In genomic region chr5:137264787-137265186, GRCm38 (mm10) we compare ENCODE assay signal across 31 mouse cellular contexts. TPM values are rescaled to one million over a fixed set of nuclear protein-coding genes. Genes with fewer than 3 reads are reported as not detected.
DNase-seq lines count a peak whose midpoint lies in the region; ATAC-seq and TF ChIP-seq lines count a peak whose summit lies in the region.
"Had no signal": no experiment of that assay in that cellular context is flagged by ENCODE, and none has a peak within 500 bp of the region (broad histone marks: within the 10 kb centered on the region; RNA-seq: fewer than 3 reads in every experiment).

No protein-coding gene starts in this region.

- intact Hi-C loops in gastrocnemius, postnatal 36 days (cut with DNase I) = no loop called here

- H3K4me1 ChIP-seq in liver, embryonic 15.5 days (replicated peaks) = peaks cover 15% of the 10 kb centered on the region
- H3K4me1 ChIP-seq in liver, embryonic 11.5 days (replicated peaks; ENCODE audit: control insufficient read depth, insufficient read depth, low read length) = no peaks in the 10 kb centered on the region; the same call in 1 of the 2 replicates
- peaks cover 10% of the 10 kb centered on the region for H3K4me1 ChIP-seq in bone marrow, adult 2 months (ENCODE audit: control insufficient read depth, insufficient read depth, low read length)
- H3K4me1 ChIP-seq in liver, postnatal 0 days (ENCODE audit: insufficient read depth) = no peaks in the 10 kb centered on the region
- H3K4me1 ChIP-seq in forebrain, postnatal 0 days (ENCODE audit: insufficient read depth) = no peaks in the 10 kb centered on the region
- H3K4me1 ChIP-seq: heart, embryonic 12.5 days had no signal

- no peaks in the 10 kb centered on the region for H3K36me3 ChIP-seq in liver, embryonic 15.5 days (replicated peaks)
- no peaks in the 10 kb centered on the region for H3K36me3 ChIP-seq in liver, embryonic 11.5 days (ENCODE audit: control insufficient read depth, insufficient read depth, low read length)
- no peaks in the 10 kb centered on the region for H3K36me3 ChIP-seq in liver, postnatal 0 days (replicated peaks; ENCODE audit: insufficient read depth, low read length)
- H3K36me3 ChIP-seq in forebrain, postnatal 0 days (ENCODE audit: insufficient read depth) = no peaks in the 10 kb centered on the region
- H3K36me3 ChIP-seq: heart, embryonic 12.5 days; hindbrain, embryonic 10.5 days; kidney, embryonic 15.5 days; limb, embryonic 13.5 days had no signal

- 0 out of 2 replicates have a peak, but pooled peaks have one; percentile 28 for ATAC-seq in liver, embryonic 15.5 days (ENCODE audit: insufficient read depth)
- ATAC-seq in liver, embryonic 11.5 days (replicated peaks; ENCODE audit: low FRiP score) = no peak
- no peak for ATAC-seq in liver, postnatal 0 days
- peak; percentile 36 for ATAC-seq in monocyte, adult 5-6 weeks (replicated peaks; ENCODE audit: insufficient number of reproducible peaks, low FRiP score, low TSS enrichment, poor library complexity, severe bottlenecking)
- ATAC-seq in forebrain, postnatal 0 days = no peak
- no peak for ATAC-seq in cerebellum, adult (ENCODE audit: insufficient number of reproducible peaks, low FRiP score, low TSS enrichment)
- ATAC-seq: forebrain, embryonic 14.5 days; hindbrain, postnatal 0 days; lung, postnatal 0 days had no signal

- no peak overlapping the region for H3K9ac ChIP-seq in liver, embryonic 15.5 days
- H3K9ac ChIP-seq in liver, embryonic 11.5 days (ENCODE audit: low read depth, low read length) = no peak overlapping the region
- H3K9ac ChIP-seq in liver, postnatal 0 days (replicated peaks) = no peak overlapping the region
- no peak overlapping the region for H3K9ac ChIP-seq in forebrain, postnatal 0 days
- H3K9ac ChIP-seq: heart, embryonic 12.5 days; kidney, embryonic 15.5 days; limb, embryonic 13.5 days had no signal

- no peak for TF ChIP-seq EP300 in liver, postnatal 0 days (IDR thresholded peaks at IDR 0.05; ENCODE audit: low read depth)

- H3K27ac ChIP-seq in liver, embryonic 15.5 days (replicated peaks) = 0 out of 2 replicates have a peak overlapping the region, but pooled peaks have one; percentile 45
- H3K27ac ChIP-seq in liver, embryonic 11.5 days (ENCODE audit: low read depth, low read length) = no peak overlapping the region
- H3K27ac ChIP-seq in bone marrow, adult 2 months (ENCODE audit: control insufficient read depth, insufficient read depth, low read depth, low read length, poor library complexity) = peak overlapping the region; percentile 91
- 0 out of 2 replicates have a peak overlapping the region, but pooled peaks have one; percentile 13 for H3K27ac ChIP-seq in liver, postnatal 0 days (ENCODE audit: low read depth)
- H3K27ac ChIP-seq in forebrain, postnatal 0 days (ENCODE audit: low read depth, low read length) = no peak overlapping the region
- H3K27ac ChIP-seq: hindbrain, embryonic 10.5 days; hindbrain, postnatal 0 days; kidney, embryonic 15.5 days; layer of hippocampus, adult 2 months; left cerebral cortex, adult 2 months; limb, embryonic 13.5 days; macrophage had no signal

- DNase-seq in liver, embryonic 11.5 days (ENCODE audit: low spot score) = no peak
- no peak for DNase-seq in liver, postnatal 0 days
- DNase-seq in forebrain, postnatal 0 days = no peak
- no peak for DNase-seq in gastrocnemius, postnatal 36 days
- DNase-seq: adrenal gland, postnatal 25 days; cerebellum, adult 8-10 months; cerebellum, postnatal 25 days; gastrocnemius, postnatal 25 days; heart, adult 18-20 months; kidney, adult 18-20 months; kidney, postnatal 36 days; lung, adult 18-20 months; midbrain, embryonic 14.5 days; right cerebral cortex, adult 18-20 months; thymus, postnatal 4 days had no signal

- H3K4me3 ChIP-seq in liver, embryonic 15.5 days (replicated peaks) = no peak overlapping the region
- no peak overlapping the region for H3K4me3 ChIP-seq in liver, embryonic 11.5 days (ENCODE audit: low read depth, low read length)
- peak overlapping the region; percentile 48 for H3K4me3 ChIP-seq in bone marrow, adult 2 months (replicated peaks; ENCODE audit: control insufficient read depth, low read depth, low read length)
- H3K4me3 ChIP-seq in liver, postnatal 0 days (ENCODE audit: low read depth, low read length) = no peak overlapping the region
- no peak overlapping the region for H3K4me3 ChIP-seq in forebrain, postnatal 0 days (ENCODE audit: low read depth, low read length)
- H3K4me3 ChIP-seq: heart, embryonic 12.5 days; hindbrain, embryonic 10.5 days; kidney, embryonic 15.5 days; layer of hippocampus, adult 2 months; left cerebral cortex, adult 2 months; limb, embryonic 13.5 days had no signal

- H3K9me3 ChIP-seq in liver, embryonic 15.5 days (replicated peaks) = no peaks in the 10 kb centered on the region
- H3K9me3 ChIP-seq in liver, embryonic 11.5 days (ENCODE audit: control insufficient read depth, low read length) = no peaks in the 10 kb centered on the region
- no peaks in the 10 kb centered on the region for H3K9me3 ChIP-seq in liver, postnatal 0 days (ENCODE audit: low read length)
- no peaks in the 10 kb centered on the region for H3K9me3 ChIP-seq in forebrain, postnatal 0 days (ENCODE audit: low read length)
- H3K9me3 ChIP-seq: heart, embryonic 12.5 days; hindbrain, embryonic 10.5 days; kidney, embryonic 15.5 days; limb, embryonic 13.5 days had no signal

- no peak overlapping the region for H3K4me2 ChIP-seq in liver, embryonic 15.5 days
- no peak overlapping the region for H3K4me2 ChIP-seq in liver, embryonic 11.5 days
- H3K4me2 ChIP-seq in liver, postnatal 0 days (ENCODE audit: low read depth, low read length) = 0 out of 2 replicates have a peak overlapping the region, but pooled peaks have one; percentile 9
- H3K4me2 ChIP-seq in forebrain, postnatal 0 days (ENCODE audit: low read depth) = no peak overlapping the region
- H3K4me2 ChIP-seq: heart, embryonic 12.5 days; kidney, embryonic 15.5 days; limb, embryonic 13.5 days had no signal

- WGBS in liver, embryonic 15.5 days (ENCODE audit: insufficient replicate concordance) = 41% methylated on average over 11 of the region's 11 CpGs
- WGBS in liver, embryonic 11.5 days = 81% methylated on average over 11 of the region's 11 CpGs
- 72% methylated on average over 11 of the region's 11 CpGs for WGBS in bone marrow, adult 2 months
- 56% methylated on average over 11 of the region's 11 CpGs for WGBS in liver, postnatal 0 days (ENCODE audit: insufficient replicate concordance)
- 90% methylated on average over 11 of the region's 11 CpGs for WGBS in forebrain, postnatal 0 days

- no peak for TF ChIP-seq POLR2A in bone marrow, adult 2 months (IDR thresholded peaks at IDR 0.05; ENCODE audit: borderline replicate concordance, control insufficient read depth, low read depth, low read length)

- no peaks in the 10 kb centered on the region for H3K27me3 ChIP-seq in liver, embryonic 15.5 days
- H3K27me3 ChIP-seq in liver, embryonic 11.5 days (replicated peaks; ENCODE audit: control insufficient read depth, insufficient read depth, low read length) = no peaks in the 10 kb centered on the region
- H3K27me3 ChIP-seq in liver, postnatal 0 days (ENCODE audit: insufficient read depth, low read length) = no peaks in the 10 kb centered on the region
- no peaks in the 10 kb centered on the region for H3K27me3 ChIP-seq in forebrain, postnatal 0 days (ENCODE audit: insufficient read depth, low read length)
- H3K27me3 ChIP-seq: kidney, embryonic 15.5 days; limb, embryonic 13.5 days had no signal

- TF ChIP-seq CTCF in bone marrow, adult 2 months (IDR thresholded peaks at IDR 0.05; ENCODE audit: control insufficient read depth, insufficient read depth, low read length) = no peak
- no peak for TF ChIP-seq CTCF in liver, postnatal 0 days (IDR thresholded peaks at IDR 0.05; ENCODE audit: low read depth)
- TF ChIP-seq CTCF in forebrain, postnatal 0 days (IDR thresholded peaks at IDR 0.05; ENCODE audit: low read depth) = no peak

RNA-seq across cellular contexts. Expression of gene Ache, which starts 22.5 kb away (rescaled TPM):
- polyA plus RNA-seq in liver, embryonic 15.5 days (2015; fragmentation: Nextera tagmentation; extraction: Ambion mirVana) = 17.2 and 20.7 TPM in 2 replicates
- polyA plus RNA-seq in liver, embryonic 11.5 days (2014; fragmentation: Nextera tagmentation; extraction: Ambion mirVana) = 22.7 and 23.3 TPM in 2 replicates
- 115 and 217 TPM in 2 replicates for polyA plus RNA-seq in bone marrow, adult 2 months (2011; ENCODE audit: insufficient read depth, insufficient read length, low replicate concordance, missing spikeins)
- polyA plus RNA-seq in liver, postnatal 0 days (2015; fragmentation: Nextera tagmentation; extraction: Ambion mirVana) = 10.3 and 11.1 TPM in 2 replicates
- total RNA-seq in monocyte, adult 5-6 weeks (2017) = 0.57 to 1.2 TPM in 2 of 3 replicates, not detected in the other
- 48.4 and 73.2 TPM in 2 replicates for total RNA-seq in forebrain, postnatal 0 days (2014; rRNA removed)
- polyA plus RNA-seq in forebrain, postnatal 0 days (2015; fragmentation: Nextera tagmentation; extraction: Ambion mirVana) = 44.3 and 69.1 TPM in 2 replicates
- total RNA-seq in gastrocnemius, postnatal 36 days (2021) = 10 to 100 TPM; 25.2 to 41.2 TPM

RNA-seq across cellular contexts. Expression of gene Ufsp1, which starts 29.6 kb away (rescaled TPM):
- 7.4 and 9.6 TPM in 2 replicates for polyA plus RNA-seq in liver, embryonic 15.5 days (2015; fragmentation: Nextera tagmentation; extraction: Ambion mirVana)
- 13.3 and 13.5 TPM in 2 replicates for polyA plus RNA-seq in liver, embryonic 11.5 days (2014; fragmentation: Nextera tagmentation; extraction: Ambion mirVana)
- polyA plus RNA-seq in bone marrow, adult 2 months (2011; ENCODE audit: insufficient read depth, insufficient read length, low replicate concordance, missing spikeins) = 74.0 and 131 TPM in 2 replicates
- polyA plus RNA-seq in liver, postnatal 0 days (2015; fragmentation: Nextera tagmentation; extraction: Ambion mirVana) = 9.1 and 9.5 TPM in 2 replicates
- total RNA-seq in monocyte, adult 5-6 weeks (2017) = 0.64 to 3.0 TPM (median 1.2 TPM) in 3 replicates
- total RNA-seq in forebrain, postnatal 0 days (2014; rRNA removed) = 15.2 and 16.2 TPM in 2 replicates
- polyA plus RNA-seq in forebrain, postnatal 0 days (2015; fragmentation: Nextera tagmentation; extraction: Ambion mirVana) = 15.8 and 23.4 TPM in 2 replicates
- total RNA-seq in gastrocnemius, postnatal 36 days (2021) = 10 to 100 TPM; 17.6 to 25.1 TPM

RNA-seq across cellular contexts. Expression of gene Srrt, which starts 42.7 kb away (rescaled TPM):
- 68.0 and 76.9 TPM in 2 replicates for polyA plus RNA-seq in liver, embryonic 15.5 days (2015; fragmentation: Nextera tagmentation; extraction: Ambion mirVana)
- 165 and 169 TPM in 2 replicates for polyA plus RNA-seq in liver, embryonic 11.5 days (2014; fragmentation: Nextera tagmentation; extraction: Ambion mirVana)
- polyA plus RNA-seq in bone marrow, adult 2 months (2011; ENCODE audit: insufficient read depth, insufficient read length, low replicate concordance, missing spikeins) = 304 and 461 TPM in 2 replicates
- polyA plus RNA-seq in liver, postnatal 0 days (2015; fragmentation: Nextera tagmentation; extraction: Ambion mirVana) = 24.1 and 28.2 TPM in 2 replicates
- 250 to 289 TPM (median 261 TPM) in 3 replicates for total RNA-seq in monocyte, adult 5-6 weeks (2017)
- 136 and 153 TPM in 2 replicates for total RNA-seq in forebrain, postnatal 0 days (2014; rRNA removed)
- 52.3 and 55.6 TPM in 2 replicates for polyA plus RNA-seq in forebrain, postnatal 0 days (2015; fragmentation: Nextera tagmentation; extraction: Ambion mirVana)
- total RNA-seq in gastrocnemius, postnatal 36 days (2021) = 10 to 100 TPM; 27.7 to 39.8 TPM

RNA-seq across cellular contexts. Expression of gene Trip6, which starts 49.4 kb away (rescaled TPM):
- 8.2 and 11.2 TPM in 2 replicates for polyA plus RNA-seq in liver, embryonic 15.5 days (2015; fragmentation: Nextera tagmentation; extraction: Ambion mirVana)
- polyA plus RNA-seq in liver, embryonic 11.5 days (2014; fragmentation: Nextera tagmentation; extraction: Ambion mirVana) = 31.0 and 31.6 TPM in 2 replicates
- 9.0 and 15.5 TPM in 2 replicates for polyA plus RNA-seq in bone marrow, adult 2 months (2011; ENCODE audit: insufficient read depth, insufficient read length, low replicate concordance, missing spikeins)
- polyA plus RNA-seq in liver, postnatal 0 days (2015; fragmentation: Nextera tagmentation; extraction: Ambion mirVana) = 7.5 and 9.2 TPM in 2 replicates
- total RNA-seq in monocyte, adult 5-6 weeks (2017) = 2.7 to 4.0 TPM (median 3.2 TPM) in 3 replicates
- 10.8 and 11.4 TPM in 2 replicates for total RNA-seq in forebrain, postnatal 0 days (2014; rRNA removed)
- 9.9 and 11.6 TPM in 2 replicates for polyA plus RNA-seq in forebrain, postnatal 0 days (2015; fragmentation: Nextera tagmentation; extraction: Ambion mirVana)
- total RNA-seq in gastrocnemius, postnatal 36 days (2021) = 1 to 10 TPM; 3.7 to 4.1 TPM

RNA-seq across cellular contexts. Expression of gene Muc3a, which starts 52.6 kb away (rescaled TPM):
- polyA plus RNA-seq in liver, embryonic 15.5 days (2015; fragmentation: Nextera tagmentation; extraction: Ambion mirVana) = 0.05 TPM in 1 of 2 replicates, not detected in the other
- 0.43 TPM in 1 of 2 replicates, not detected in the other for polyA plus RNA-seq in liver, embryonic 11.5 days (2014; fragmentation: Nextera tagmentation; extraction: Ambion mirVana)
- 6.0 and 9.9 TPM in 2 replicates for polyA plus RNA-seq in bone marrow, adult 2 months (2011; ENCODE audit: insufficient read depth, insufficient read length, low replicate concordance, missing spikeins)
- polyA plus RNA-seq in liver, postnatal 0 days (2015; fragmentation: Nextera tagmentation; extraction: Ambion mirVana) = 0.07 and 0.09 TPM in 2 replicates
- total RNA-seq in monocyte, adult 5-6 weeks (2017) = not detected in 3 replicates
- 0.10 and 0.31 TPM in 2 replicates for total RNA-seq in forebrain, postnatal 0 days (2014; rRNA removed)
- 0.13 TPM in 2 replicates for polyA plus RNA-seq in forebrain, postnatal 0 days (2015; fragmentation: Nextera tagmentation; extraction: Ambion mirVana)
- under 1 TPM; 0.17 to 0.31 TPM for total RNA-seq in gastrocnemius, postnatal 36 days (2021)
- total RNA-seq: hindbrain, postnatal 0 days had no signal
- polyA plus RNA-seq: embryonic facial prominence, embryonic 11.5 days; heart, postnatal 0 days; limb, embryonic 13.5 days; lung, postnatal 0 days; macrophage had no signal

Comparison
In these comparisons a context has a peak if more than half of its experiments do, and no peak if none do; other contexts are left out.
1. ATAC-seq: peak in liver, embryonic 15.5 days (single experiment) and monocyte, adult 5-6 weeks (single experiment); none in liver, embryonic 11.5 days (single experiment), liver, postnatal 0 days (single experiment), forebrain, postnatal 0 days (single experiment) and cerebellum, adult (single experiment).
2. H3K27ac ChIP-seq: peak in liver, embryonic 15.5 days (single experiment), bone marrow, adult 2 months (single experiment) and liver, postnatal 0 days (single experiment); none in liver, embryonic 11.5 days (single experiment) and forebrain, postnatal 0 days (single experiment).